ENCODE assay signal across 20 mouse cellular contexts in genomic region chr2:125481116-125481515, GRCm38 (mm10). TPM values are rescaled to one million over a fixed set of nuclear protein-coding genes. Genes with fewer than 3 reads are reported as not detected.
DNase-seq lines count a peak whose midpoint lies in the region; ATAC-seq lines count a peak whose summit lies in the region.
"Had no signal": no experiment of that assay in that cellular context is flagged by ENCODE, and none has a peak within 500 bp of the region (broad histone marks: within the 10 kb centered on the region; RNA-seq: fewer than 3 reads in every experiment).

No protein-coding gene starts in this region.

- H3K36me3 ChIP-seq in lung, embryonic 15.5 days = no peaks in the 10 kb centered on the region
- H3K36me3 ChIP-seq: forebrain, embryonic 10.5 days; heart, embryonic 15.5 days; hindbrain, embryonic 13.5 days; liver, embryonic 13.5 days; stomach, embryonic 15.5 days had no signal

- 76% methylated on average over 4 of the region's 4 CpGs for WGBS in lung, embryonic 15.5 days

- DNase-seq in lung, postnatal 14 days = no peak
- peak; percentile 75 to 80 for DNase-seq in frontal cortex, postnatal 36 days (ENCODE audit: low spot score in 2 of 2)
- peak; percentile 53 to 84 for DNase-seq in left cerebral cortex, adult 9 months (ENCODE audit: low spot score in 2 of 2)
- peak; percentile 88 for DNase-seq in telencephalon, adult 2 months (ENCODE audit: low read depth, low spot score)
- no peak for DNase-seq in urinary bladder, postnatal 25 days (ENCODE audit: low spot score)
- no peak for DNase-seq in embryo, embryonic 9.5 days (ENCODE audit: extremely low spot score)
- DNase-seq: cerebellum, adult 11 months; cerebellum, postnatal 36 days; kidney, postnatal 14 days; liver, embryonic 13.5 days; midbrain, embryonic 14.5 days; thymus, postnatal 25 days had no signal

- ATAC-seq in lung, embryonic 15.5 days (ENCODE audit: borderline replicate concordance, extremely low read depth, low FRiP score, low TSS enrichment) = no peak
- ATAC-seq: intestine, postnatal 0 days had no signal

- peak overlapping the region; percentile 63 for H3K27ac ChIP-seq in lung, embryonic 15.5 days
- H3K27ac ChIP-seq: embryonic facial prominence, embryonic 13.5 days; forebrain, embryonic 10.5 days; heart, embryonic 15.5 days; hindbrain, embryonic 13.5 days; liver, embryonic 13.5 days; macrophage; stomach, embryonic 15.5 days had no signal

- no peak overlapping the region for H3K4me3 ChIP-seq in lung, embryonic 15.5 days
- H3K4me3 ChIP-seq: embryonic facial prominence, embryonic 13.5 days; forebrain, embryonic 10.5 days; heart, embryonic 15.5 days; hindbrain, embryonic 13.5 days; liver, embryonic 13.5 days; stomach, embryonic 15.5 days had no signal

- no peaks in the 10 kb centered on the region for H3K9me3 ChIP-seq in lung, embryonic 15.5 days
- H3K9me3 ChIP-seq: embryonic facial prominence, embryonic 13.5 days; forebrain, embryonic 10.5 days; heart, embryonic 15.5 days; hindbrain, embryonic 13.5 days; liver, embryonic 13.5 days; stomach, embryonic 15.5 days had no signal

- H3K9ac ChIP-seq in lung, embryonic 15.5 days = no peak overlapping the region
- H3K9ac ChIP-seq: embryonic facial prominence, embryonic 13.5 days; heart, embryonic 15.5 days; hindbrain, embryonic 13.5 days; liver, embryonic 13.5 days; stomach, embryonic 15.5 days had no signal

- peaks cover 47% of the 10 kb centered on the region for H3K4me1 ChIP-seq in lung, embryonic 15.5 days
- H3K4me1 ChIP-seq: forebrain, embryonic 10.5 days; hindbrain, embryonic 13.5 days; liver, embryonic 13.5 days; stomach, embryonic 15.5 days had no signal

- H3K27me3 ChIP-seq in lung, embryonic 15.5 days = no peaks in the 10 kb centered on the region
- H3K27me3 ChIP-seq: embryonic facial prominence, embryonic 13.5 days; heart, embryonic 15.5 days; hindbrain, embryonic 13.5 days; liver, embryonic 13.5 days; stomach, embryonic 15.5 days had no signal

- H3K4me2 ChIP-seq in lung, embryonic 15.5 days = no peak overlapping the region
- H3K4me2 ChIP-seq: embryonic facial prominence, embryonic 13.5 days; heart, embryonic 15.5 days; hindbrain, embryonic 13.5 days; liver, embryonic 13.5 days; stomach, embryonic 15.5 days had no signal

RNA-seq across cellular contexts. Expression of gene Gm9913, which starts 23.8 kb away (rescaled TPM):
- polyA plus RNA-seq in lung, embryonic 15.5 days (2015; fragmentation: Nextera tagmentation; extraction: Ambion mirVana) = 0.44 and 0.50 TPM in 2 replicates
- polyA plus RNA-seq: liver, embryonic 13.5 days; macrophage; midbrain, embryonic 14.5 days had no signal

RNA-seq across cellular contexts. Expression of gene Fbn1, which starts 26.7 kb away (rescaled TPM):
- polyA plus RNA-seq in lung, embryonic 15.5 days (2015; fragmentation: Nextera tagmentation; extraction: Ambion mirVana) = 30.4 and 32.5 TPM in 2 replicates

Comparison
In these comparisons a context has a peak if more than half of its experiments do, and no peak if none do; other contexts are left out.
1. DNase-seq: peak in frontal cortex, postnatal 36 days (2 of 2), left cerebral cortex, adult 9 months (2 of 2) and telencephalon, adult 2 months (single experiment); none in lung, postnatal 14 days (single experiment), urinary bladder, postnatal 25 days (single experiment) and embryo, embryonic 9.5 days (single experiment).